Mouse (Mus musculus): ENCODE measurements around the gene Olfr279. TPM values are rescaled to one million over a fixed set of nuclear protein-coding genes. Genes with fewer than 3 reads are reported as not detected.

The Olfr279 gene
- polyA plus RNA-seq, 1 experiment from 2014 or later: not detected

- CTCF ChIA-PET: no interaction called here
- POLR2A ChIA-PET: no interaction called here
- in situ Hi-C loops (cut with MboI; ENCODE audit: low pct_unique_long_range_greater_than_20kb): no loop called here
- DNase-seq (ENCODE audit: low read depth, low spot score) (no peak), ATAC-seq (no peak)
- TF ChIP-seq CTCF (IDR thresholded peaks at IDR 0.05): no peak
- no peaks in the 10 kb centered on the region for H3K27me3 ChIP-seq
These were observed 54.6 kb downstream of the Olfr279 start for GRCm38 (mm10) chr15:98546843-98547242.

Other genes with a start within 250 kb of the Olfr279 start
- not detected for gene H1fnt, start 235.1 kb upstream of the Olfr279 start, polyA plus RNA-seq (2021)
- 1.3 TPM for gene Zfp641, start 196.2 kb upstream of the Olfr279 start, polyA plus RNA-seq (2021)
- not detected for gene Olfr285, start 175.0 kb upstream of the Olfr279 start, polyA plus RNA-seq (2021)
- not detected for gene Olfr284, start 151.4 kb upstream of the Olfr279 start, polyA plus RNA-seq (2021)
- gene Olfr283, start 111.5 kb upstream of the Olfr279 start, polyA plus RNA-seq (2021): not detected
- not detected for gene Olfr282, start 61.2 kb upstream of the Olfr279 start, polyA plus RNA-seq (2021)
- gene Olfr281, start 39.8 kb upstream of the Olfr279 start, polyA plus RNA-seq (2021): not detected
- gene OR5BS1P, start 22.5 kb upstream of the Olfr279 start, polyA plus RNA-seq (2021): not detected
- not detected for gene Lalba, start 9.7 kb upstream of the Olfr279 start, polyA plus RNA-seq (2021)
- 91.6 TPM for gene Kansl2, start 41.9 kb downstream of the Olfr279 start, polyA plus RNA-seq (2021)
- gene Ccnt1, start 78.5 kb downstream of the Olfr279 start, polyA plus RNA-seq (2021): 30.2 TPM
- 0.26 TPM for gene 4930415O20Rik, start 78.6 kb downstream of the Olfr279 start, polyA plus RNA-seq (2021)
- gene Adcy6, start 117.7 kb downstream of the Olfr279 start, polyA plus RNA-seq (2021): 114 TPM
- 69.7 TPM for gene Cacnb3, start 138.4 kb downstream of the Olfr279 start, polyA plus RNA-seq (2021)
- 109 TPM for gene Ddx23, start 170.5 kb downstream of the Olfr279 start, polyA plus RNA-seq (2021)
- gene Rnd1, start 185.1 kb downstream of the Olfr279 start, polyA plus RNA-seq (2021): 14.8 TPM
- gene Ccdc65, start 215.8 kb downstream of the Olfr279 start, polyA plus RNA-seq (2021): 7.6 TPM
- gene Fkbp11, start 235.8 kb downstream of the Olfr279 start, polyA plus RNA-seq (2021): 0.41 TPM

All from Patski (cell line).